Mouse (Mus musculus) forebrain, embryonic 12.5 days (tissue): ENCODE data around the gene Ctrc. TPM values are rescaled to one million over a fixed set of nuclear protein-coding genes. Genes with fewer than 3 reads are reported as not detected.

Experiments
- ATAC-seq: fragments of 200-750 bp; cut with Nextera tagmentation; 2 replicates; pipeline ENCODE4 v1.8.0; 2017; ENCODE audit warnings: moderate TSS enrichment; ENCODE audit not compliant: low FRiP score
- H3K27ac ChIP-seq: fragments of 300-500 bp; sonication (generic); 2 replicates; pipeline ENCODE4 v1.5.1; 2016; ENCODE audit warnings: mild to moderate bottlenecking
- H3K27me3 ChIP-seq: fragments of 300-500 bp; sonication (generic); 2 replicates; pipeline ENCODE4 v1.6.1; 2016; ENCODE audit warnings: mild to moderate bottlenecking
- H3K36me3 ChIP-seq: fragments of 300-500 bp; sonication (generic); replicated peaks from 2 replicates; pipeline ENCODE4 v1.6.1; 2016; ENCODE audit warnings: mild to moderate bottlenecking
- H3K4me1 ChIP-seq: fragments of 300-500 bp; sonication (generic); 2 replicates; pipeline ENCODE4 v1.6.1; 2016
- H3K4me2 ChIP-seq: fragments of 300-500 bp; sonication (generic); 2 replicates; pipeline ENCODE4 v1.6.1; 2016; ENCODE audit warnings: mild to moderate bottlenecking, moderate library complexity
- H3K4me3 ChIP-seq: fragments of 300-500 bp; sonication (generic); replicated peaks from 2 replicates; pipeline ENCODE4 v1.5.1; 2016; ENCODE audit warnings: mild to moderate bottlenecking
- H3K9ac ChIP-seq: fragments of 300-500 bp; sonication (generic); 2 replicates; pipeline ENCODE4 v1.6.1; 2016; ENCODE audit warnings: mild to moderate bottlenecking
- H3K9me3 ChIP-seq: fragments of 300-500 bp; sonication (generic); 2 replicates; pipeline ENCODE4 v1.6.1; 2016
- WGBS: fragments of 180-500 bp; shearing (Covaris S2); methylation state at CpG from one replicate; pipeline ENCODE4 v1.1.7; 2016; 5-methylcytosine and 5-hydroxymethylcytosine counted together
- polyA plus RNA-seq: library from polyadenylated mRNA; unstranded; fragments of >200 nt; fragmentation: Nextera tagmentation; extraction: Ambion mirVana; gene quantifications from 2 replicates; pipeline ENCODE4 v1.2.1, GENCODE M21; 2016

Ctrc gene
- polyA plus RNA-seq, 1 experiment from 2014 or later: not detected

DNA sequence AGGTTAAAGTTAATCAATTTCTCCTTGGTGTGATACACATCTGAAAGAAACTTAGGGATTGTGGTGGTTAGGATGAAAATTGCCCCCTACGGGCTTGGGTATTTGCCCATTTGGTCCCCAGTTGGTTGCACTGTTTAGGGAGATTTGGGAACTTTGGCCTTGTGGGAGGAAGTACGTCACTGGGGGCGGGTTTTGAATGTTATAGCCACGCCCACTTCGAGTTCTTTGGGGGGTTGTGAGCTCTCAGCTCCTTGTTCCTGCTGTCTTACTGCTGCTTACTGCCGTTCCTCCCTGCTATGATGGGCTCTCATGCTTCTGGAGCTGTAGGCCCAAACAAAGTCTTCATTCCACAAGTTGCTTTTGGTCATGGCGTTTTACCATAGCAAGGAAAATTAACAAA is 14.8 kb downstream of the Ctrc start:
- no peak for ATAC-seq
- 0 out of 2 replicates have a peak, but pooled peaks cover 3% of the 10 kb centered on the region for H3K27me3 ChIP-seq
- no peaks in the 10 kb centered on the region for H3K4me1 ChIP-seq
- H3K4me2 ChIP-seq: no peak overlapping the region
- H3K36me3 ChIP-seq: no peaks in the 10 kb centered on the region
- WGBS: 76% methylated on average over 7 of the region's 7 CpGs
- no peaks in the 10 kb centered on the region for H3K9me3 ChIP-seq
- no peak overlapping the region for H3K27ac ChIP-seq
- H3K4me3 ChIP-seq: no peak overlapping the region
- no peak overlapping the region for H3K9ac ChIP-seq

DNA sequence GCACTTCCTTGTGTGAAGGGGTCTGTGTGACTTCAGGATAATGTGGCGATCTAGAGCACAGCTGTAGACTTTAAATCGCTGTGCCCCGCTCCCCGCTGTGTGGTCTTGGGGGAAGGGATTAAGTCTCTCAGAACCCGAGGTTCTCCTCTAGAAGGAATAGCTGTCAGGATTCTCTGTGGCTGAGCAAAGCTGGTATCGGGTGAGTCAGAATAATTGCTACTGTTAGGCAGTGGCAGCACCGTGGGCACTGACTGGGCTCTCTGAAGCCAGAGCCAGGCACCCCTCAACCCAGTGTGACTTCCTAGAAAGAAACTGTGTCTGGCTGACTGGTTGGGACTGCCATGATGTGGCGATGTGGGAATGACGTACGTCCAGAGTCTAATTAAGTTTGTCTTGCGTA is 15.8 kb downstream of the Ctrc start:
- H3K4me1 ChIP-seq: no peaks in the 10 kb centered on the region
- H3K4me2 ChIP-seq: no peak overlapping the region
- H3K27me3 ChIP-seq: no peaks in the 10 kb centered on the region
- no peak overlapping the region for H3K4me3 ChIP-seq
- no peak overlapping the region for H3K9ac ChIP-seq
- no peaks in the 10 kb centered on the region for H3K9me3 ChIP-seq
- no peak overlapping the region for H3K27ac ChIP-seq
- no peak for ATAC-seq
- H3K36me3 ChIP-seq: no peaks in the 10 kb centered on the region
- 55% methylated on average over 11 of the region's 11 CpGs for WGBS

DNA sequence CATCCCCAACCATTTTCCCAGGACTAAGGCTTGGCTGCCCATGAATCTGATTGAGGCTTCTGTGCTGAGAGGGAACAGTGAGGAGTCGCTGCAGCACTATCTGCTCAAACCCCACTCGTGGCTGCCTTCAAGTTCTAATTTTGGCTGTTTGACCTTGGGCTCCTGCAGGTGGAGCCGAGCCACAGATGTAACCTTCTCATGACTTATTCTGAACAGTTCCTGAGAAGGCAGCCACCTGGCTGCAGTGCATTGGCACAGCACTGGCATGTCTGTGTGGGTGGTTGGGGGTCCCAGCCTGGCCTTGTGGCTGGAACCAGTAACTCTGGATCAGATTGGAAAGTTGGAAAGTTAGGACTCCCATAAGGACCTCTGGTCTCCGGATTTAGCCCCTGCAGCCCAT is 18.0 kb downstream of the Ctrc start:
- H3K9me3 ChIP-seq: no peaks in the 10 kb centered on the region
- no peak overlapping the region for H3K27ac ChIP-seq
- no peak overlapping the region for H3K4me3 ChIP-seq
- no peak overlapping the region for H3K4me2 ChIP-seq
- no peaks in the 10 kb centered on the region for H3K27me3 ChIP-seq
- ATAC-seq: no peak
- no peak overlapping the region for H3K9ac ChIP-seq
- H3K4me1 ChIP-seq: no peaks in the 10 kb centered on the region
- WGBS: 79% methylated on average over 4 of the region's 4 CpGs
- no peaks in the 10 kb centered on the region for H3K36me3 ChIP-seq

DNA sequence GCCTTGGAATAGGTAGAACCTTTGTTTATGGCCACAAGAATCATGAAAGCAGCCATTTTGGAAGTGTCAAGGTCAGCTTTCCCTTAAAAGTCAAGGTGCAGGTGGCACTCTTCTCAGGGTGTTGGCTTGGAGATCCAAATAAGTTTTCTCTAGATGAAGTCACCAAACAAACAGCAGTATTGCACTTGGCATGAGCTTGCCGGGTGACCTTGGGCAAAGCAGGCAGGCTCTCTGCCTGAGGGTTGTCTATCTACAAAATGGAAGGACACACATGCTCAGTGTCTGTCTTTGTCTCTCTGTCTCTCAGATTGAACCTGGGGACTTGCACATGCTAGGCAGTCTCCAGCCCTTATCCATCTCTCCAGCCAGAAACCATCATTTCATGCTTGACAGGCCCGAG is 18.8 kb downstream of the Ctrc start:
- no peak for ATAC-seq
- Histone ChIP-seq H3K4me3 (no peak overlapping the region), H3K36me3 (no peaks in the 10 kb centered on the region), H3K9me3 (no peaks in the 10 kb centered on the region), H3K4me2 (no peak overlapping the region), H3K9ac (no peak overlapping the region), H3K4me1 (no peaks in the 10 kb centered on the region), H3K27ac (no peak overlapping the region), H3K27me3 (no peaks in the 10 kb centered on the region)
- 97% methylated on average over 2 of the region's 2 CpGs for WGBS

DNA sequence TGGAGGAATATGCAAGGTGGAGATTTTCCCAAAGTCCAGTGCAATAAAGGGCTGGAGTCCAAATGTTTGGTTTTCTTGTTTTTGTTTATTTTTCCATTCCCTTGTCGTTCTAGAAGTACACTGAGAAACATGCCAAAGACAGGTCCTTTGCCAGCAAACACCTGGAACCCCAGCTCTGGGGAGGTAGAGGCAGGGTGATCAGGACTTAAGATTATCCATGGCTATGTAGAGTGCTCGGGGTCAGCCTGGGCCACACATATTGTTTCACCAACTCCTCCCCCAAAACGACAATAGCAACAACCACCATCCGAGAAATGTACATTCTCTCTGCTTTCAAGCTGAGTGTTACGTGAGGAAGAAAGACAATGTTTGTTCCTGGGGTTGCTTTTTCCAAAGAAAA is 20.1 kb downstream of the Ctrc start, which contains the start of gene Cela2a:
Cela2a (minus strand) TSS at position 101 of the 400 bp plus-strand sequence.
- ATAC-seq: no peak
- no peaks in the 10 kb centered on the region for H3K36me3 ChIP-seq
- no peak within 1 kb of the TSS for H3K27ac ChIP-seq
- H3K27me3 ChIP-seq: no peaks in the 10 kb centered on the region
- H3K9ac ChIP-seq: no peak within 1 kb of the TSS
- no peak within 1 kb of the TSS for H3K4me2 ChIP-seq
- H3K4me3 ChIP-seq: no peak within 1 kb of the TSS
- H3K9me3 ChIP-seq: no peaks in the 10 kb centered on the region
- no peaks in the 10 kb centered on the region for H3K4me1 ChIP-seq
- WGBS: 60% methylated on average over 5 of the region's 5 CpGs

DNA sequence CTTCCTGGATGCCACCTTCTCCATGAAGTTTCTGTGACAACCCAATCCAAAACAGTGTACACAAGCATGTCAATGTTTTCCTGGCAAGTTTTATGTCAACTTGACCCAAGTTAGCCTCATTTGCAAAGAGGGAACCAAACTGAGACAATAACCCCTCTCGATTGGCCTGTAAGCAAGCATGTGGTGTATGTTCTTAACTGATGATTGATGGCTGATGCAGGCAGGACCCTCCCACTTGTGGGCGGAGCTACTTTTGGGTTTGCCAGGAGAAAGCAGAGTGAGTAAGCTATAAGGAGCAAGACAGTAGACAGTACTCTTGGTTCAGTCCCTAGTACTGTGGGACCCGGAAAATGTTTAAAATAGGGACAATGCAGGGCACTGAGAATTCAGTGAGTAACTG is 23.2 kb downstream of the Ctrc start:
- 65% methylated on average over 3 of the region's 3 CpGs for WGBS

DNA sequence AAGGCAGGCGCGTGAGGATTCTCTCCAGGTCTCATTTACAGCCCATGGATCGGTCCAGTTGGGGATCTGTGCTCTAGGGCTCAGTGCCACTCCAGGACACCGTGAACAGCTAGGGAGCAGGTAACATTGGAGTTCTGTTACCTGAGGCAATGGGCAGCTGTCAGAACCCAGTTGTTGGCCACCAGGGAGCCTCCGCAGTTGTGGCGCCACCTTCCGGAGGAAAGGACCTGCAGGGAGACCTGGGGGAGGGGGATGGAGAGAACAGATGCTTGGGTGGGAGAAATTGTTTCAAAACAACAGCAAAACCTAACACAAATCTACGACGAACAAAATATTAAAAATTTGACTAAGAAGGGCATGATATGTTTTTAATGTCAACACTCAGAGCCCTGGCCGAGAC is 24.1 kb downstream of the Ctrc start:
- 86% methylated on average over 10 of the region's 10 CpGs for WGBS
- ATAC-seq: no peak
- Histone ChIP-seq H3K4me2 (no peak overlapping the region), H3K27ac (no peak overlapping the region), H3K9ac (no peak overlapping the region), H3K9me3 (no peaks in the 10 kb centered on the region), H3K4me3 (no peak overlapping the region), H3K36me3 (no peaks in the 10 kb centered on the region), H3K4me1 (peaks cover 5% of the 10 kb centered on the region), H3K27me3 (no peaks in the 10 kb centered on the region)

More for the DNA sequence above, 23.2 kb downstream of the Ctrc start:
- Histone ChIP-seq H3K27ac (no peak overlapping the region), H3K4me3 (no peak overlapping the region), H3K36me3 (no peaks in the 10 kb centered on the region), H3K4me1 (no peaks in the 10 kb centered on the region), H3K4me2 (no peak overlapping the region), H3K9ac (no peak overlapping the region), H3K27me3 (no peaks in the 10 kb centered on the region), H3K9me3 (no peaks in the 10 kb centered on the region)
- ATAC-seq: no peak

DNA sequence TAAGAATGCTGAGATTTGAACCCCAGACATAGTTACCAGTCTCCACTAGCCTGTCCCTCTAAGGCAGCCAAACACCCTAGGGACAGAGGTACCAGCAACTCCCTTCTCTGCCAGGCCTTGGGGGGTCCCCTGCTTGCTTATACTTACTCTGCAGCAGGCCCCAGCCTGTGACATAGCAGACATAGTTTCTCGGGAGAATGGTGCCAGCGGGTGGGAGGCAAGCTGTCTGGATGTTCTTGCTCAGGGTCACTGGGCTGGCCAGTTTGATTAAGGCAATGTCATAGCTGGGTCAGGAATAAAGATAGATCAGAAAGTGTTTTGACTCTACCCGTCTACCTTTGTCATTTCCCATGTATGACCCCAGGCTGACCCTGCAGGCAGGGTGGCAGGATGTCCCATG is 25.0 kb downstream of the Ctrc start:
- Histone ChIP-seq H3K4me2 (no peak overlapping the region), H3K27me3 (no peaks in the 10 kb centered on the region), H3K9me3 (no peaks in the 10 kb centered on the region), H3K9ac (no peak overlapping the region), H3K36me3 (no peaks in the 10 kb centered on the region), H3K4me1 (peaks cover 6% of the 10 kb centered on the region), H3K4me3 (no peak overlapping the region), H3K27ac (no peak overlapping the region)
- ATAC-seq: no peak
- 94% methylated on average over 3 of the region's 3 CpGs for WGBS

DNA sequence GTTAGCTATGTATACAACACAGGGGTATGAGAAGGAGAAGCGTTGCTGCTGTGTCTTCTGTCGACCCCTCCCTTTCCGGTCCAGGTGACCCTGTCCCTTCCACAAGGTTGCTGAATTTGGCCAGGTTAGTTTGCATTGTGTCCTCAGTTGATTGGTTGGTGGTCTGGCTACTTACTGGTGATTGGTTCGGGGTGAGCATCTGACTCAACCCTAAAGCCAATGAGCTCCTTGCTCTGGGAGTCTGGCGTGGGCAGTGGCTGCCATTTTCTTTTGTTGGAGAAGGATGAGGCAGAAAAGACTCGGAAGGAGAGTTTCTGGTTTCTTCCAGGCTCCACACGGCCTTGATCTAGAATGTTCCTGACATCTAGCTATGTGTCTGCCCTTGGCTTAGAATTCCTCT is 26.8 kb downstream of the Ctrc start:
- no peak overlapping the region for H3K4me3 ChIP-seq
- no peak overlapping the region for H3K9ac ChIP-seq
- ATAC-seq: no peak
- 92% methylated on average over 7 of the region's 7 CpGs for WGBS
- H3K4me2 ChIP-seq: no peak overlapping the region
- H3K36me3 ChIP-seq: peaks cover 14% of the 10 kb centered on the region; the same call in 1 of the 2 replicates
- H3K4me1 ChIP-seq: peaks cover 9% of the 10 kb centered on the region
- H3K9me3 ChIP-seq: no peaks in the 10 kb centered on the region
- H3K27me3 ChIP-seq: no peaks in the 10 kb centered on the region
- no peak overlapping the region for H3K27ac ChIP-seq

DNA sequence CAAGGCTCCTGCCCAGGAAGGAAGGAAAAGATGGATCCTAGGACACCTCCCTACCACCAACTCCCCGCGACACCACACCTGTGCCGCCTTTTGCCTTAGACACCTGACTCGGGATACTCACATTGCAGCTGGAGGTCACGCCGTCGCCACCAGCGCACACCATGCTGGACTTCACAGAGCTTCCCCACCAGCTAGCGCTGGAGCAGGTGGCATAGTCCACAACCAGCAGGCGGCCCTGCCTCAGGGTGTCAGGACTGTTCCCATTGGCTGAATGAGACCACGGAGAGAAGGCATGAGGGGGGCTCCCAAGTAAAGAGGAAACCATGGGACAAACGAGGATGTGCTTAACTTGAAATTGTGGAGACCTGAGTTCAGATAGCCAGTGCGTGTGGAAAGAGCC is 27.3 kb downstream of the Ctrc start:
- peaks cover 9% of the 10 kb centered on the region for H3K4me1 ChIP-seq
- H3K36me3 ChIP-seq: peaks cover 17% of the 10 kb centered on the region
- WGBS: 90% methylated on average over 13 of the region's 13 CpGs
- no peaks in the 10 kb centered on the region for H3K27me3 ChIP-seq
- no peak overlapping the region for H3K9ac ChIP-seq
- no peaks in the 10 kb centered on the region for H3K9me3 ChIP-seq
- no peak overlapping the region for H3K4me2 ChIP-seq
- no peak for ATAC-seq
- H3K4me3 ChIP-seq: no peak overlapping the region
- no peak overlapping the region for H3K27ac ChIP-seq

DNA sequence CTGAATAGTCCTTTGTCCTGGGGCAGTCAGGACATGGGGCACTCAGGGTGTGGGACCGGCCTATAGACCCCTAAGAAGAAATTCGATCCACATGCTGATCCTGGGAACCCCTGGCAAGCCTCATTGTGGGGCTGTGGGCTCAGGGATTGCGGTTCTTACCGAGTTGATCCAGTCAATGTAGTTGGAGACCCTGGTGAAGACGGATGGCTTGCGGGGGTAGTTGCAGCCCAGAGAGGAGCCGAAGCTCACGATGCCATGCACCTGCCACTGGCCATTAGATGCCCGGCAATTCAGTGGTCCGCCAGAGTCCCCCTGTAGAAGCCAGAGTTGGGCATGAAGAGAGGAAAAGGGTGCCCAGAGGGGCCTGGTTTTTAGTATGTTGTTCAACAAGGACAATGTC is 28.5 kb downstream of the Ctrc start:
- no peak for ATAC-seq
- no peak overlapping the region for H3K27ac ChIP-seq
- peaks cover 9% of the 10 kb centered on the region for H3K4me1 ChIP-seq
- no peak overlapping the region for H3K4me2 ChIP-seq
- peaks cover 28% of the 10 kb centered on the region for H3K36me3 ChIP-seq
- WGBS: 54% methylated on average over 10 of the region's 10 CpGs
- no peak overlapping the region for H3K9ac ChIP-seq
- H3K4me3 ChIP-seq: no peak overlapping the region
- no peaks in the 10 kb centered on the region for H3K27me3 ChIP-seq
- no peaks in the 10 kb centered on the region for H3K9me3 ChIP-seq

DNA sequence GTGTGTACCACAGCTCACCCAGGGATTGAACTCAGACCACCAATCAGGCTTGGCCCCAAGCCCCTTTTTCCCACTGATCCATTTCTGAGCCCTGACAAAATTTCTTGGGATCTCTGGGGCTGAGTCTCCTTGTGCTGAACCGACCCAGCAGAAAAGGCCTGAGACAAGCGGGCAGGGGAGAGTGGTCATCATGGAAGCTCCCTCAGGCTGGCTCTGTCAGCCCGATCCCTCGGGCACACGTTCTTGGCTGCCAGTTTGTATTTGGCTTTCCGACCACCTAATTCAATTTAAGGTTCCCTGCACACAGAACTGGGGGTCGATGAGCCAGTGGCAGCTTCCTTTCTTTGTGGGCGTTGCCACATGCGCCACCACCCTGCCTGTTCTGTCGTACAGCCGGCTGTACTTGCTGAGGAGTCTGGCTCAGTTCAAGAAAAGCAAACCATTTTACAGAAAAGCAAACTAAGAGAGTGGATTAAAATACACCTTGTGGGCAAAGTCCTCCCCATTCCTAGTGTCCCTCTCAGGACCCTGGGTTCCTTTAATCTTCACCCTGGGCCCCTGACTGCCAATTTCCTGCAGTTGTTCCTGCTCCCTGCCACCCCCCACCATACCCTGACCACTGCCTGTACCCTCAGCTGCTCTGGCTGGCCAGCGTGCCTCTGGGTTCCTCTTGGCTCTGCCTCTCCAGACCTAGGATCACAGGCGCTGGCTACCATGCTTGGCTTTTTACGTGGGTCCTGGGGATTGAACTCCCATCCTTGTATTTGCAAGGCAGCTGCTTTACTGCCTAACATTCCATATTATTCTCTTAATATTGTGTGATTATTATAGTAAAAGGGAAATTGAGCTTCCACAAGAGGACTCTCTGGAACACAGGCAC is 29.1 kb downstream of the Ctrc start:
- no peak for ATAC-seq
- 65% methylated on average over 14 of the region's 14 CpGs for WGBS
- Histone ChIP-seq H3K27ac (no peak overlapping the region), H3K4me2 (no peak overlapping the region), H3K4me3 (no peak overlapping the region), H3K4me1 (peaks cover 9% of the 10 kb centered on the region), H3K9ac (no peak overlapping the region), H3K36me3 (peaks cover 35% of the 10 kb centered on the region), H3K27me3 (no peaks in the 10 kb centered on the region), H3K9me3 (no peaks in the 10 kb centered on the region)

DNA sequence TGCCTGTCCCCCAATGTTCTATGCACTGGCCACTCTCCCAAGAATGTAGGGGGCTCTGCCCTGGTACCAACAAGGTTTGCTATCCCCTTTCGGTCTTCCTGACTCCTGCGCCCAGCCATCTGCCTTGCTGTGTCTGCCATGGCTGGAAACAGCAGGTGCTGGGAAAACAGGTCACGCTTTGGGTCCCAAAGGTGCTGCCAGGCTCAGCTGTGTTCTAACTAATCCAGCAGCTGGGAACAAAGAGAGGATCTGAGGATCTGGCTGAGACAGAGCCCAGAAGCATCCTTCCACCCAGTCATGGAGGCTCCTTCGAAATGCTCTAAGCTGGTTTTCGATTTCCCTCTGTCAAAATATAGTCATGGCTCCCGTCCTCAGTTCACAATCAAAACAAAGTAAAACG is 29.9 kb downstream of the Ctrc start:
- H3K4me1 ChIP-seq: peaks cover 9% of the 10 kb centered on the region
- 88% methylated on average over 7 of the region's 7 CpGs for WGBS
- no peaks in the 10 kb centered on the region for H3K27me3 ChIP-seq
- H3K9ac ChIP-seq: no peak overlapping the region
- no peak for ATAC-seq
- no peak overlapping the region for H3K27ac ChIP-seq
- no peak overlapping the region for H3K4me3 ChIP-seq
- no peak overlapping the region for H3K4me2 ChIP-seq
- H3K9me3 ChIP-seq: no peaks in the 10 kb centered on the region
- H3K36me3 ChIP-seq: peaks cover 43% of the 10 kb centered on the region
